Mouse (Mus musculus): ENCODE measurements around the gene Psors1c2. TPM values are rescaled to one million over a fixed set of nuclear protein-coding genes. Genes with fewer than 3 reads are reported as not detected.

The Psors1c2 gene
- polyA plus RNA-seq, 1 experiment = not detected

DNA sequence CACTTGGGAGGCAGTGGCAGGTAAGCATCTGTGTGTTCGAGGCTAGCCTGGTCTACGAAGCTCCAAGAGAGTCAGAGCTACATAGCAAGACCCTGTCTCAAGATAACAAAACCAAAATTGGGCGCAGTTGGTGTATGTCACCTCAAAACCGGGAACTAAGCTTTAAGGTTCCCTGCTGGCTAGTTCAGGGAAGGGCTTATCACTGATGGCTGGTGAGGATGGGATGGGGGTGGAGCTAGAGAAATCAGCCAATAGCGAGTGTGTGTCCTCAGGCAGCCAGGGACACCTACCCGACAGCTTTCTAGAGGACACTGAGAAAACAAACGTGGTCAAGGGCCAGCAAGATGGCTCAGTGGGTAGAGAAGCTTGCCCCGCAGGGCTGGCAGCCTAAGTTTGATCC, 25.2 kb downstream of the Psors1c2 start:
- no peak for DNase-seq (ENCODE audit: low read depth)

DNA sequence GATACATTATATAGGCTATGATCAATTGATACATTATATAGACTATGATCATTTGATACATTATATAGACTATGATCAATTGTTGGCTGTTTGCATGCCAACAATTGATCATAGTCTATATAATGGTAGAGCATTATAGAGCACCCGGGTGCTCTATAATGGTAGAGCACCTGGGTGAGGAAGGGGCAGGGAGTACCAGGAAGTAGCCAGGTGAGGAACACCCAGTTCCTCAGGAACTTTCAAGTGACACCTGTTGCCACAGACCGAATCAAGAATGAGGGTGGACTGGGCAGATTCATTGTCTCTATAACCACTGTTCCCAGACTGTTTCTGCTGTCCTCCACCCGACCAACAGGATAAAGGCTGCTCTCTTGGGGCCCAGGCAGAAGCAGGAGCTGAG, 34.1 kb downstream of the Psors1c2 start, which contains the start of gene 2300002M23Rik:
2300002M23Rik (plus strand) TSS at position 301 of the 400 bp plus-strand sequence.
- no peak for DNase-seq (ENCODE audit: low read depth)

DNA sequence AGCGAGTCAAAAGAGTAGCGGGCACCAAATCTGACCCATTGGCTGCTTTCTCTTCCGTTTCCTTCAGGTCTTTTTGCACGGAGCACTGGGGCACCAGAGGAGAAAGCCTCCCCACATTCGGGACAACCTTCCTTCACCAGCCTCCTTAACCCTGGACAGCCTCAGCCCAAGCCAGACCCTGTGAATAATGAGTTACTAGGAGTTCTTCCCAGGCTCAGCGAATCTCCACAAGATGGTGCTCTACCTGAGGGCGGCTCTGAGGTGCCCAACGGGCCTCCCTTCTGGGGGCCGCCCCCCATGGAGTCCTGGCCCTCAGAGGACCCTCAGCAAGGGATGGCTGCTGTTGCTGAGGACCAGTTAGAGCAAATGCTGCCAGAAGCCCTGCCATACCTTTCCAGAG, 34.8 kb downstream of the Psors1c2 start:
- DNase-seq (ENCODE audit: low read depth) = no peak

DNA sequence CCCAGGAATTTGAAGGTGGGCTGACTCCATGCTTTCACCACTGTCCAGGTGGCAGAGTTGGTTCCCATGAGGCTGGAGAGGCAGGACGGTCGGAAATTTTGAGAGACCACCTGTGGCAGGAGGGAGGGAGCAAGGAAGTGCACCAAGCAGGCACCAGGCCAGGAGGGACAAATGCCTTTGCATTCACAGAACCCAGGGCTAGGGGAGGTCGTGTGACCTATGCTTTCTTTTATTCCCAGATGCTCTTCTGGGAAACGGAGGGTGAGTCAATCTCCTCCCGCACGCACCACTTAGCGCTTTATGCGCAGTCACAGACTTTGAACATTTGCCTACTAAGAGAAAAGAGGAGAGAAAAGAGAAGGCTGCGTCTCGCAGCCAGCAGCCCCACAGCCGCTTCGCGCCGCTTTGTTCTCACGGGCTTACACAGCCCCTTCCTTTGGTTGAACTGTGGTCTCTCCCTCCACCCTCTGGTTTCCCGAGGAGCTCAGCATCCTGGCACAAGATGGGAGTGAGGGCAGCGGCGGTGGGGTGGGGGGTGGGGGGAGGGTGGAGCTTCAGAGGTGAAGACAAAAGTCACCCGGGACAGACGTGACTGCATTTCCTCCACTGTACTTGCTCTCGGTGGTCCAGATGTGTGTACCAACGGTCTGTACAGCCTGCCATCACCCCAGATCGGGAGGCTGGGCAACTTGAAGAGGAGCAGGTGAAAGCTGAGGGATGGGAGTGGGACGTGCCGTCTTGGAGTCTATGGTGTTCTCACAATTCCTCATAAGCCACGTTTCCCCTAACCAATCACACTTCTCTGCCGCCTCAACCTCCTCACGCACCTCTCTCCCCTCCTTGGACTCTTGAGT, 36.3 kb downstream of the Psors1c2 start:
- no peak for DNase-seq (ENCODE audit: low read depth)

DNA sequence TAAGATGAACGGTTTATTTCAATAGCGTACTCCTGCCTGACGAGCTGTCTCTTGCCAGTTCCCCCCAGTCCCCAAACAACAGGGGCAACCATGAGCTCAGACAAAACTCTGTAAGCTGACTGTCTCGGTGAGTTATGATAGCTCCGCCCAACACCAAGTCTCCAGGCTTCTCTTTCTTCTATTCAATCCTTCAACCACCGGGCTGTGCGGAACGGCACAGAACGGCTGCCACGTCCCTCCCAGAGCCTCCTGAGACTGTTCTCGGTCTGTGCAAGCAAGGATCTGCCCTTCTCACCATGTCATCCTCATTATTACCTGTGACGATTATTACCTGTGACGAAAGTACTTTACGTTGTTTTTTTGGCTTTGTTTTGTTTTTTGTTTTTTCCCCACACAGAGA, 37.8 kb downstream of the Psors1c2 start:
- DNase-seq (ENCODE audit: low read depth) = no peak

DNA sequence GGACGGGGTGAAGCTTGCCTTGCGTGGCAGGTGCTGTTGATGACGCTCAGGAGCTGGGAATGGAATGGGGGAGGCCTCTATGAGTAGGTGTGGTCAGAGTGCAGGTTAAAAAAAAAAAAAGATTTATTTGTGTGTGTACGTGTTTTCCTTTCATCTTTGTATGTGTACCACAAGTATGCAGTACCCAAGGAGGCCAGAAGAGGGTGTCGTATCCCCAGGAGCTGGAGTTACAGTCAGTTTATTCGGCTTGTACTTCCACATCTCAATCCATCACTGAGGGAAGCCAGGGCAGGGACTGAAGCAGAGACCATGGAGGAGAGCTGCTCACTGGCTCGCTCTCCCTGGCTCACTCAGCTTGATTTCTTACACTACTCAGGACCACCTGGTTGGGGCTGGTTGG, 38.5 kb downstream of the Psors1c2 start:
- no peak for DNase-seq (ENCODE audit: low read depth)

DNA sequence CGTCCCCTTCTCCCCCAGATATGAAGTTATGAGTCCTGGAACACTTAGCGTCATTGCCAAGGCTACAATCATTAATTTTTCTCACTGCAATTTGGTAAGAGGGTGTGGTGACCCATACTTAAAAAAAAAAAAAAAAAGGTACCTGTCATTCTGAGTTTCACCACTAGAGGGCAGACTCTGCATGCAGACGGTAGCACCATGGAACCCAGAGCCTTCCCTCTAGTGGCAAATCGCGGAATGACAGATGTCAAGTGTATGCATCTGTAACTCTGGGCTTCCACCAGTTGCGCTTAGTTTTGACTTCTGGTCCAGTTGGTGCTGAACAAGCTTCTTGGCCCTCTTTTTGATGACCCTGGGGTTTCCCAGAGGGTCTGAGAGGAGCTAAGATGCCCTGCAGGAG, 45.2 kb downstream of the Psors1c2 start:
- no peak for DNase-seq (ENCODE audit: low read depth)

DNA sequence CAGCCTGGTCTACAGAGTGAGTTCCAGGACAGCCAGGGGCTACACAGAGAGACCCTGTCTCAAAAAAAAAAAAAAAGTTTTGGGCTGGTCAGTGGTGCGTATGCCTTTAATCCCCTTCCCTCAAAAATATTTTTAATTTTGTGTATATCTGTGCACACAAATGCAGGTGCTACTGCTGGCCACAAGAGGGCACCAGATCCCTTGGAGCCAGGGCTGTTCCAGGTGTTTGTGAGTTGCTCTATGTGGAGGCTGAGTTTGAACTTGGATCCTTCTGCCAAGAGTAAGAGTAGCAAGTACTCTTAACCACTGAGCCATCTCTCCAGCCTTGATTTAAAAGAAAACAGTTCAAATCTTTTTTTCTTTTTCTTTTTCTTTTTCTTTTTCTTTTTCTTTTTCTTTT, 49.9 kb downstream of the Psors1c2 start:
- no peak for DNase-seq (ENCODE audit: low read depth)

Other genes starting within 250 kb of the Psors1c2 start
- gene H2-Q1, start 212.8 kb upstream of the Psors1c2 start, polyA plus RNA-seq (2012; rRNA removed) = 0.04 and 0.05 TPM in 2 replicates
- gene H2-Q2, start 191.0 kb upstream of the Psors1c2 start, polyA plus RNA-seq (2012; rRNA removed) = 2.1 and 2.3 TPM in 2 replicates
- 40.4 and 55.1 TPM in 2 replicates for gene H2-Q4, start 153.6 kb upstream of the Psors1c2 start, polyA plus RNA-seq (2012; rRNA removed)
- 18.6 and 33.9 TPM in 2 replicates for gene H2-Q6, start 108.4 kb upstream of the Psors1c2 start, polyA plus RNA-seq (2012; rRNA removed)
- gene H2-Q7, start 94.0 kb upstream of the Psors1c2 start, polyA plus RNA-seq (2012; rRNA removed) = 40.0 and 56.7 TPM in 2 replicates
- gene H2-Q10, start 63.1 kb upstream of the Psors1c2 start, polyA plus RNA-seq (2012; rRNA removed) = 9.1 and 10.8 TPM in 2 replicates
- gene Pou5f1, start 27.2 kb upstream of the Psors1c2 start, polyA plus RNA-seq (2012; rRNA removed) = 0.11 TPM in 1 of 2 replicates, not detected in the other
- 5.5 and 7.4 TPM in 2 replicates for gene Tcf19, start 16.4 kb upstream of the Psors1c2 start, polyA plus RNA-seq (2012; rRNA removed)
- gene Cchcr1, start 16.1 kb upstream of the Psors1c2 start, polyA plus RNA-seq (2012; rRNA removed) = 6.2 and 6.8 TPM in 2 replicates
- gene Cdsn, start 18.9 kb downstream of the Psors1c2 start, polyA plus RNA-seq (2012; rRNA removed) = 37.0 and 43.5 TPM in 2 replicates
- 1.3 and 7.4 TPM in 2 replicates for gene 2300002M23Rik, start 34.2 kb downstream of the Psors1c2 start, polyA plus RNA-seq (2012; rRNA removed)
- 0.89 and 1.1 TPM in 2 replicates for gene Sfta2, start 68.3 kb downstream of the Psors1c2 start, polyA plus RNA-seq (2012; rRNA removed)
- 0.76 and 6.3 TPM in 2 replicates for gene Gm9573, start 93.4 kb downstream of the Psors1c2 start, polyA plus RNA-seq (2012; rRNA removed)
- not detected in 2 replicates for gene Mucl3, start 110.5 kb downstream of the Psors1c2 start, polyA plus RNA-seq (2012; rRNA removed)
- 16.6 and 21.5 TPM in 2 replicates for gene Vars2, start 134.4 kb downstream of the Psors1c2 start, polyA plus RNA-seq (2012; rRNA removed)
- 20.0 and 24.3 TPM in 2 replicates for gene Gtf2h4, start 140.5 kb downstream of the Psors1c2 start, polyA plus RNA-seq (2012; rRNA removed)
- 53.2 and 61.8 TPM in 2 replicates for gene Ddr1, start 171.4 kb downstream of the Psors1c2 start, polyA plus RNA-seq (2012; rRNA removed)